Mouse (Mus musculus) lung, postnatal 0 days (tissue): ENCODE data around the gene Ccnd1.

Experiments
- CTCF ChIP-seq: IDR thresholded peaks from 2 replicates; pipeline ENCODE4 v1.5.1; 2016; ENCODE audit warnings: antibody characterized with exemption, mild to moderate bottlenecking
- EP300 ChIP-seq: IDR thresholded peaks from 2 replicates; pipeline ENCODE4 v1.6.1; 2016; ENCODE audit warnings: antibody characterized with exemption, mild to moderate bottlenecking, control low read depth

- TF ChIP-seq CTCF: no peak
- TF ChIP-seq EP300: no peak
These were observed 42.8 kb upstream of the Ccnd1 start for GRCm38 (mm10) chr7:144982358-144983110.
